Mouse (Mus musculus): ENCODE measurements around the gene 9930104L06Rik. TPM values are rescaled to one million over a fixed set of nuclear protein-coding genes. Genes with fewer than 3 reads are reported as not detected.

9930104L06Rik gene
- total and polyA plus RNA-seq, 3 experiments, result 15.5 to 17.3 TPM; not detected in 1

DNA sequence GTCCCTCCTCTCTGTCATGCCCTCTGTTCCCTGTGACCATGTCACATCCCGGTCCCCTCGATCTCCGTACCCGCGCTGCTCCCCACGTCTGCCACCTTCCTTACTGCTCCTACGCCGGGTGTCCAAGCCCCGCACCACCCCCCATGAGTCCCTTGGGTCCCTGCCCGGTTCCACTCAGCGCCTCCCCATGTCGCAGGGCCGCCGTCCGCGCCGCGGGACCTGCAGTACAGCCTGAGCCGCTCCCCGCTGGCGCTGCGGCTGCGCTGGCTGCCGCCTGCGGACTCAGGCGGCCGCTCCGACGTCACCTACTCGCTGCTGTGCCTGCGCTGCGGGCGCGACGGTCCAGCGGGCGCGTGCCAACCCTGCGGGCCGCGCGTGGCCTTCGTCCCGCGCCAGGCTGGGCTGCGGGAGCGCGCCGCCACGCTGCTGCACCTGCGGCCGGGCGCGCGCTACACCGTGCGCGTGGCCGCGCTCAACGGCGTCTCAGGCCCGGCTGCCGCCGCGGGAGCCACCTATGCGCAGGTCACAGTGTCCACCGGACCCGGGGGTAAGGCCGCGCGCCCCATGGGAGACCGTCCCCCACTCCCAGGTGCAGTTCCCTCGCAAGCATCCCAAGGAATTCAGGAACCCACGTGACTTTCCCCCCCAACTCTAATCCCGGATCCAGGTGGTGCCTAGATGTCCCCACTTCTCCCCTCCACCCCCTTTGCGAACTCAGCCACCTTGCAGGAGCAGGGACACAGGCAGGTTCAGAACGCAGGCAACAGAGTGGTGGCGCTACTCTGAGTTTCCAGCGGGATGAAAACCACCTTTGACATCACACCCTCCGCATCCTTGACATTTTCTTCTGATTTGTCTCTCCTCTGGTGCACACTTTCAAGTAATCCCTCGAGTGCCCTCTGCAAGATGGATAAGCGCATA is 42.1 kb upstream of the 9930104L06Rik start:
- H3K4me3 ChIP-seq (ENCODE audit: control insufficient read depth in 1 of 2, insufficient read depth in 1 of 2, low read depth in 2 of 2, low read length in 2 of 2), result no peak overlapping the region
- TF ChIP-seq JUND (IDR thresholded peaks at IDR 0.05; ENCODE audit: low read depth, low read length), result no peak
- TF ChIP-seq USF1 (IDR thresholded peaks at IDR 0.05; ENCODE audit: low read depth, low read length), result no peak
- no peak for TF ChIP-seq ETS1 (IDR thresholded peaks at IDR 0.05; ENCODE audit: low read depth, low read length)
- no peak for TF ChIP-seq ZNF384 (IDR thresholded peaks at IDR 0.05; ENCODE audit: low read depth, low read length)
- no peak for TF ChIP-seq BHLHE40 (IDR thresholded peaks at IDR 0.05; ENCODE audit: borderline replicate concordance, low read depth, low read length)
- H3K27ac ChIP-seq (ENCODE audit: control insufficient read depth, low read depth, low read length), result no peak overlapping the region
- H3K9ac ChIP-seq (ENCODE audit: control insufficient read depth, low read depth, low read length, poor library complexity, severe bottlenecking), result no peak overlapping the region
- peaks cover 0 to 2% of the 10 kb centered on the region in 2 experiments; a peak in 1 of 4 replicates for H3K27me3 ChIP-seq (ENCODE audit: control insufficient read depth in 1 of 2, insufficient read depth in 2 of 2, low read length in 2 of 2)
- no peaks in the 10 kb centered on the region for H3K79me2 ChIP-seq (ENCODE audit: control insufficient read depth, insufficient read depth, low read length, poor library complexity)
- no peaks in the 10 kb centered on the region for H3K36me3 ChIP-seq (ENCODE audit: control insufficient read depth in 1 of 2, insufficient read depth in 2 of 2, low read length in 2 of 2)
- H3K4me1 ChIP-seq (ENCODE audit: control insufficient read depth in 1 of 2, insufficient read depth in 2 of 2, low read length in 2 of 2), result no peaks in the 10 kb centered on the region
- no peaks in the 10 kb centered on the region for H3K9me3 ChIP-seq (replicated peaks; ENCODE audit: insufficient read depth, low read length)
- DNase-seq (ENCODE audit: low read depth, low spot score), result no peak

- no peaks in the 10 kb centered on the region for H3K79me2 ChIP-seq (ENCODE audit: control insufficient read depth, insufficient read depth, low read length, poor library complexity)
- no peak for DNase-seq (ENCODE audit: low read depth, low spot score)
- H3K4me1 ChIP-seq (ENCODE audit: control insufficient read depth in 1 of 2, insufficient read depth in 2 of 2, low read length in 2 of 2), result no peaks in the 10 kb centered on the region
- H3K27me3 ChIP-seq (ENCODE audit: control insufficient read depth in 1 of 2, insufficient read depth in 2 of 2, low read length in 2 of 2), result no peaks in the 10 kb centered on the region
- no peak overlapping the region for H3K27ac ChIP-seq (ENCODE audit: control insufficient read depth, low read depth, low read length)
- H3K4me3 ChIP-seq (ENCODE audit: control insufficient read depth in 1 of 2, insufficient read depth in 1 of 2, low read depth in 2 of 2, low read length in 2 of 2), result no peak overlapping the region
- H3K9me3 ChIP-seq (replicated peaks; ENCODE audit: insufficient read depth, low read length), result no peaks in the 10 kb centered on the region
- H3K36me3 ChIP-seq (ENCODE audit: control insufficient read depth in 1 of 2, insufficient read depth in 2 of 2, low read length in 2 of 2), result no peaks in the 10 kb centered on the region
- H3K9ac ChIP-seq (ENCODE audit: control insufficient read depth, low read depth, low read length, poor library complexity, severe bottlenecking), result no peak overlapping the region
- TF ChIP-seq POLR2AphosphoS2 (IDR thresholded peaks at IDR 0.05; ENCODE audit: low read length) (no peak), GABPA (IDR thresholded peaks at IDR 0.05; ENCODE audit: low read depth, low read length) (no peak), CTCF (IDR thresholded peaks at IDR 0.05 in 2 of 3, conservative IDR thresholded peaks at IDR 0.05 in 1 of 3; ENCODE audit: control insufficient read depth in 1 of 3, insufficient read depth in 1 of 3, low read depth in 2 of 3, low read length in 3 of 3, poor library complexity in 1 of 3, severe bottlenecking in 1 of 3) (no peak), USF1 (IDR thresholded peaks at IDR 0.05; ENCODE audit: low read depth, low read length) (no peak)
Observed at GRCm38 (mm10) chr4:124898428-124898827, 38.4 kb upstream of the 9930104L06Rik start.

GRCm38 (mm10) chr4:124899906-124900305 is 36.9 kb upstream of the 9930104L06Rik start:
- no peak overlapping the region for H3K9ac ChIP-seq (ENCODE audit: control insufficient read depth, low read depth, low read length, poor library complexity, severe bottlenecking)
- no peaks in the 10 kb centered on the region for H3K27me3 ChIP-seq (ENCODE audit: control insufficient read depth in 1 of 2, insufficient read depth in 2 of 2, low read length in 2 of 2)
- peak; percentile 72 for DNase-seq (ENCODE audit: low read depth, low spot score)
- no peaks in the 10 kb centered on the region for H3K79me2 ChIP-seq (ENCODE audit: control insufficient read depth, insufficient read depth, low read length, poor library complexity)
- no peaks in the 10 kb centered on the region for H3K4me1 ChIP-seq (ENCODE audit: control insufficient read depth in 1 of 2, insufficient read depth in 2 of 2, low read length in 2 of 2)
- peak; percentile 30; the same call in 1 of the 2 replicates for TF ChIP-seq TAL1 (IDR thresholded peaks at IDR 0.05; ENCODE audit: low read length)
- no peak for TF ChIP-seq MYC (IDR thresholded peaks at IDR 0.05; ENCODE audit: low read depth, low read length)
- peak; percentile 48; the same call in 1 of the 2 replicates for TF ChIP-seq TCF12 (IDR thresholded peaks at IDR 0.05; ENCODE audit: low read depth, low read length)
- TF ChIP-seq EP300 (IDR thresholded peaks at IDR 0.05; ENCODE audit: low read depth in 1 of 2, low read length in 2 of 2), result peak; percentile 7 to 32; a peak in 1 of 4 replicates
- peak; percentile 35; the same call in 1 of the 2 replicates for TF ChIP-seq GATA1 (IDR thresholded peaks at IDR 0.05; ENCODE audit: low read depth, low read length)
- no peaks in the 10 kb centered on the region for H3K9me3 ChIP-seq (replicated peaks; ENCODE audit: insufficient read depth, low read length)
- no peak overlapping the region for H3K27ac ChIP-seq (ENCODE audit: control insufficient read depth, low read depth, low read length)
- H3K4me3 ChIP-seq (ENCODE audit: control insufficient read depth in 1 of 2, insufficient read depth in 1 of 2, low read depth in 2 of 2, low read length in 2 of 2), result no peak overlapping the region
- no peaks in the 10 kb centered on the region for H3K36me3 ChIP-seq (ENCODE audit: control insufficient read depth in 1 of 2, insufficient read depth in 2 of 2, low read length in 2 of 2)
